Mouse (Mus musculus): ENCODE data around the gene Abcc2. TPM values are rescaled to one million over a fixed set of nuclear protein-coding genes. Genes with fewer than 3 reads are reported as not detected.

Gene Abcc2
- polyA plus RNA-seq, 1 experiment from 2014 or later = 5.1 TPM

GRCm38 (mm10) chr19:43789817-43790216, 7.8 kb downstream of the Abcc2 start:
- no peak for ATAC-seq (replicated peaks; ENCODE audit: low FRiP score)
- H3K27ac ChIP-seq (ENCODE audit: low read depth, low read length) = no peak overlapping the region
- no peak overlapping the region for H3K9ac ChIP-seq (ENCODE audit: low read depth, low read length)
- no peak for DNase-seq (ENCODE audit: low spot score)
- H3K4me1 ChIP-seq (replicated peaks; ENCODE audit: control insufficient read depth, insufficient read depth, low read length) = no peaks in the 10 kb centered on the region
- WGBS = 86% methylated on average over 7 of the region's 7 CpGs
- H3K4me2 ChIP-seq = no peak overlapping the region
- H3K4me3 ChIP-seq (ENCODE audit: low read depth, low read length) = no peak overlapping the region
- no peaks in the 10 kb centered on the region for H3K9me3 ChIP-seq (ENCODE audit: control insufficient read depth, low read length)
- H3K27me3 ChIP-seq (replicated peaks; ENCODE audit: control insufficient read depth, insufficient read depth, low read length) = no peaks in the 10 kb centered on the region
- H3K36me3 ChIP-seq (ENCODE audit: control insufficient read depth, insufficient read depth, low read length) = no peaks in the 10 kb centered on the region

GRCm38 (mm10) chr19:43792537-43792936, 10.5 kb downstream of the Abcc2 start:
- Histone ChIP-seq H3K4me3 (ENCODE audit: low read depth, low read length) (no peak overlapping the region), H3K9ac (ENCODE audit: low read depth, low read length) (no peak overlapping the region), H3K4me1 (replicated peaks; ENCODE audit: control insufficient read depth, insufficient read depth, low read length) (no peaks in the 10 kb centered on the region), H3K36me3 (ENCODE audit: control insufficient read depth, insufficient read depth, low read length) (no peaks in the 10 kb centered on the region), H3K27ac (ENCODE audit: low read depth, low read length) (no peak overlapping the region), H3K4me2 (no peak overlapping the region), H3K9me3 (ENCODE audit: control insufficient read depth, low read length) (no peaks in the 10 kb centered on the region), H3K27me3 (replicated peaks; ENCODE audit: control insufficient read depth, insufficient read depth, low read length) (no peaks in the 10 kb centered on the region)
- ATAC-seq (replicated peaks; ENCODE audit: low FRiP score) = no peak
- WGBS = 84% methylated on average over 4 of the region's 4 CpGs
- DNase-seq (ENCODE audit: low spot score) = no peak

- DNase-seq (ENCODE audit: low spot score) = no peak
- H3K27ac ChIP-seq (ENCODE audit: low read depth, low read length) = no peak overlapping the region
- H3K36me3 ChIP-seq (ENCODE audit: control insufficient read depth, insufficient read depth, low read length) = no peaks in the 10 kb centered on the region
- H3K27me3 ChIP-seq (replicated peaks; ENCODE audit: control insufficient read depth, insufficient read depth, low read length) = no peaks in the 10 kb centered on the region
- WGBS = 77% methylated on average over 1 of the region's 1 CpGs
- ATAC-seq (replicated peaks; ENCODE audit: low FRiP score) = no peak
- H3K4me3 ChIP-seq (ENCODE audit: low read depth, low read length) = no peak overlapping the region
- H3K4me2 ChIP-seq = no peak overlapping the region
- H3K4me1 ChIP-seq (replicated peaks; ENCODE audit: control insufficient read depth, insufficient read depth, low read length) = no peaks in the 10 kb centered on the region
- H3K9me3 ChIP-seq (ENCODE audit: control insufficient read depth, low read length) = no peaks in the 10 kb centered on the region
- no peak overlapping the region for H3K9ac ChIP-seq (ENCODE audit: low read depth, low read length)
These were observed 12.0 kb downstream of the Abcc2 start for GRCm38 (mm10) chr19:43793951-43794350.

- Histone ChIP-seq H3K9ac (ENCODE audit: low read depth, low read length) (no peak overlapping the region), H3K4me3 (ENCODE audit: low read depth, low read length) (no peak overlapping the region), H3K27me3 (replicated peaks; ENCODE audit: control insufficient read depth, insufficient read depth, low read length) (no peaks in the 10 kb centered on the region), H3K9me3 (ENCODE audit: control insufficient read depth, low read length) (no peaks in the 10 kb centered on the region), H3K4me2 (no peak overlapping the region), H3K36me3 (ENCODE audit: control insufficient read depth, insufficient read depth, low read length) (no peaks in the 10 kb centered on the region), H3K27ac (ENCODE audit: low read depth, low read length) (no peak overlapping the region), H3K4me1 (replicated peaks; ENCODE audit: control insufficient read depth, insufficient read depth, low read length) (no peaks in the 10 kb centered on the region)
- ATAC-seq (replicated peaks; ENCODE audit: low FRiP score) (no peak), DNase-seq (ENCODE audit: low spot score) (no peak)
- 81% methylated on average over 8 of the region's 8 CpGs for WGBS
These were observed 13.5 kb downstream of the Abcc2 start for GRCm38 (mm10) chr19:43795511-43795910.

- 63% methylated on average over 5 of the region's 5 CpGs for WGBS
- Histone ChIP-seq H3K27ac (ENCODE audit: low read depth, low read length) (no peak overlapping the region), H3K4me1 (replicated peaks; ENCODE audit: control insufficient read depth, insufficient read depth, low read length) (no peaks in the 10 kb centered on the region), H3K27me3 (replicated peaks; ENCODE audit: control insufficient read depth, insufficient read depth, low read length) (no peaks in the 10 kb centered on the region), H3K36me3 (ENCODE audit: control insufficient read depth, insufficient read depth, low read length) (no peaks in the 10 kb centered on the region), H3K9me3 (ENCODE audit: control insufficient read depth, low read length) (no peaks in the 10 kb centered on the region), H3K4me3 (ENCODE audit: low read depth, low read length) (no peak overlapping the region), H3K9ac (ENCODE audit: low read depth, low read length) (no peak overlapping the region), H3K4me2 (no peak overlapping the region)
- ATAC-seq (replicated peaks; ENCODE audit: low FRiP score) (no peak; the same call in 1 of the 2 replicates), DNase-seq (ENCODE audit: low spot score) (no peak)
These were observed 15.2 kb downstream of the Abcc2 start for GRCm38 (mm10) chr19:43797216-43797615.

- DNase-seq (ENCODE audit: low spot score) (no peak), ATAC-seq (replicated peaks; ENCODE audit: low FRiP score) (no peak)
- no peaks in the 10 kb centered on the region for H3K4me1 ChIP-seq (replicated peaks; ENCODE audit: control insufficient read depth, insufficient read depth, low read length)
- H3K4me2 ChIP-seq = no peak overlapping the region
- no peak overlapping the region for H3K4me3 ChIP-seq (ENCODE audit: low read depth, low read length)
- H3K9me3 ChIP-seq (ENCODE audit: control insufficient read depth, low read length) = no peaks in the 10 kb centered on the region
- no peaks in the 10 kb centered on the region for H3K36me3 ChIP-seq (ENCODE audit: control insufficient read depth, insufficient read depth, low read length)
- H3K27me3 ChIP-seq (replicated peaks; ENCODE audit: control insufficient read depth, insufficient read depth, low read length) = no peaks in the 10 kb centered on the region
- no peak overlapping the region for H3K9ac ChIP-seq (ENCODE audit: low read depth, low read length)
- WGBS = 46% methylated on average over 9 of the region's 9 CpGs
- H3K27ac ChIP-seq (ENCODE audit: low read depth, low read length) = no peak overlapping the region
These were observed 19.5 kb downstream of the Abcc2 start for GRCm38 (mm10) chr19:43801427-43802051.

- H3K36me3 ChIP-seq (ENCODE audit: control insufficient read depth, insufficient read depth, low read length) = no peaks in the 10 kb centered on the region
- no peaks in the 10 kb centered on the region for H3K4me1 ChIP-seq (replicated peaks; ENCODE audit: control insufficient read depth, insufficient read depth, low read length)
- DNase-seq (ENCODE audit: low spot score) (no peak), ATAC-seq (replicated peaks; ENCODE audit: low FRiP score) (no peak)
- H3K9ac ChIP-seq (ENCODE audit: low read depth, low read length) = no peak overlapping the region
- H3K4me2 ChIP-seq = no peak overlapping the region
- no peaks in the 10 kb centered on the region for H3K27me3 ChIP-seq (replicated peaks; ENCODE audit: control insufficient read depth, insufficient read depth, low read length)
- 85% methylated on average over 10 of the region's 10 CpGs for WGBS
- no peak overlapping the region for H3K4me3 ChIP-seq (ENCODE audit: low read depth, low read length)
- no peaks in the 10 kb centered on the region for H3K9me3 ChIP-seq (ENCODE audit: control insufficient read depth, low read length)
- H3K27ac ChIP-seq (ENCODE audit: low read depth, low read length) = no peak overlapping the region
These were observed 21.9 kb downstream of the Abcc2 start for GRCm38 (mm10) chr19:43803866-43804265.

- DNase-seq (ENCODE audit: low spot score) = no peak
- H3K4me3 ChIP-seq (ENCODE audit: low read depth, low read length) = no peak overlapping the region
- H3K9ac ChIP-seq (ENCODE audit: low read depth, low read length) = no peak overlapping the region
- no peak overlapping the region for H3K4me2 ChIP-seq
- no peaks in the 10 kb centered on the region; the same call in 1 of the 2 replicates for H3K4me1 ChIP-seq (replicated peaks; ENCODE audit: control insufficient read depth, insufficient read depth, low read length)
- H3K27ac ChIP-seq (ENCODE audit: low read depth, low read length) = no peak overlapping the region
- no peaks in the 10 kb centered on the region for H3K9me3 ChIP-seq (ENCODE audit: control insufficient read depth, low read length)
- 46% methylated on average over 4 of the region's 4 CpGs for WGBS
- H3K27me3 ChIP-seq (replicated peaks; ENCODE audit: control insufficient read depth, insufficient read depth, low read length) = no peaks in the 10 kb centered on the region
- ATAC-seq (replicated peaks; ENCODE audit: low FRiP score) = no peak
- no peaks in the 10 kb centered on the region for H3K36me3 ChIP-seq (ENCODE audit: control insufficient read depth, insufficient read depth, low read length)
These were observed 27.3 kb downstream of the Abcc2 start for GRCm38 (mm10) chr19:43809331-43809730.

GRCm38 (mm10) chr19:43811419-43811818, 29.4 kb downstream of the Abcc2 start:
- H3K27me3 ChIP-seq (replicated peaks; ENCODE audit: control insufficient read depth, insufficient read depth, low read length) = no peaks in the 10 kb centered on the region
- no peak overlapping the region for H3K9ac ChIP-seq (ENCODE audit: low read depth, low read length)
- no peak overlapping the region for H3K27ac ChIP-seq (ENCODE audit: low read depth, low read length)
- DNase-seq (ENCODE audit: low spot score) (no peak), ATAC-seq (replicated peaks; ENCODE audit: low FRiP score) (no peak)
- H3K36me3 ChIP-seq (ENCODE audit: control insufficient read depth, insufficient read depth, low read length) = no peaks in the 10 kb centered on the region
- WGBS = 79% methylated on average over 4 of the region's 4 CpGs
- H3K9me3 ChIP-seq (ENCODE audit: control insufficient read depth, low read length) = no peaks in the 10 kb centered on the region
- no peaks in the 10 kb centered on the region; the same call in 1 of the 2 replicates for H3K4me1 ChIP-seq (replicated peaks; ENCODE audit: control insufficient read depth, insufficient read depth, low read length)
- no peak overlapping the region for H3K4me3 ChIP-seq (ENCODE audit: low read depth, low read length)
- H3K4me2 ChIP-seq = no peak overlapping the region

Measured in liver, embryonic 11.5 days (tissue).